Mouse (Mus musculus): ENCODE results near the gene Prcp. TPM values are rescaled to one million over a fixed set of nuclear protein-coding genes. Genes with fewer than 3 reads are reported as not detected.
"Not testable (repeated sequence)": the region's sequence is repeated elsewhere in the genome, so short reads cannot be mapped to it uniquely, and the experiment has no call there.

Gene Prcp
- total RNA-seq, 2 experiments from 2014 or later: 2.7 to 3.2 TPM

DNA sequence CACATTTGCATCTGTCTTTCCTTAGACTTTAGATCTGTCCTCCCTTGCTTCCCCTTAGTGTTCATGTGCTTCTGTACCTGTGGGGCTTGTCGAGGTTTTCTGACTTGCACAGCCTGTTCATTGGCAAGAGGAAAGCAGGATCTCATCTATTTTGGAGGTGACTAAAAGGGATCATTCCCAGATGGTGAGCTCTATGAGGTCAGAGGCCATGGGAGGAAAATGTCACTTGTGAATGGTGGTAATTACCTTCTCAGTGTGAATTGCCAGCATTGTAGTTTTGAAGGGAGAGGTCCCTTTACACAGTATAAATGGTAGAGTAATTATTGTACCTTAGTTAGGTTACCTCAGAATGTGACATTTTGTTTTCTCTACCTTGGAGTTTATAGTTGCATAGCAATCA is 15.9 kb downstream of the Prcp start:
- DNase-seq (ENCODE audit: low spot score): no peak

DNA sequence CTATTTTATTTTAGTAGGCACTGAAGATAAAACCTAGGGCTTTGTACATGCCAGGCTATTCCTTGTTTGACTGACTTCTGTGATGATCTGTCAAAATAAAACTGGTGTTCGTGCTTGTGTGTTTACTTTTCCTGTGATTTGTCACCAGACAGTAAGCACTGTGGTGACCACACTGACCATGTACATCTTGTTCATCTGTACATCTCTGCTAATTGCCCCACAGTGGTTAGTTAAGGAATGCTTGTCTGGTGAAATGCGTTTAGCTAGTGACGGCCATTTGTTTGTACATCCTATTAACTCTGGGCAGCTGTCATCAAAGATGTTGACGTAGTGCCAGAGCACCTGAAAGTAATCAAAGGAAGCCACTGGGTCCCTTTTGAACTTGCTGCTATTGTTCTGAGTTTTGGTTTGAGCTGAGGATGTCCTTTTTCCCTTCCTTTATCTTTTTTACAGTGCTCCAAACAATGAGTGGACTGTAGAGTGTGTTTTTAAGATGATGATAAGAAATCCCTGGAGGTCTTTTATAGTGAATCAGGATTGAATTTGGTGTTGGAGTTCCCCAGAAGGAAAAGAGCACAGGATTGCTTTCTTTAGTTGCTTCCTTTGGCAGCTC is 16.5 kb downstream of the Prcp start:
- no peak for DNase-seq (ENCODE audit: low spot score)

DNA sequence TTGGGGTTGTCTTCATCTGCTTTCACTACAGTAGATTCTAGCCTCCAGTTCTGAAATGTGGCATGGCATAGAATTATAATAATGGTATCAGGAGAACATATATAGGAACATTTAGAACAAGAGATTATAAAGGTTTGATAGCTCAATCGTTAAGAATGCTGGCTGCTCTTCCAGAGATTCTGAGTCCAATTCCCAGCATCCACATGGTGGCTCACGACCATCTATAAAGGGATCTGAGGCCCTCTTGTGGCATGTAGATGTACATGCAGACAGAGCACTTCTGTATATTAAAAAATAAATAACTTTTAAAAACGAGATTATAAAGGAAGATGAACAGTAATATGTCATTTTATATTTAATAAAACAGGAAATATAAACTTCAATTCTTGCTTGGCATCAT is 19.2 kb downstream of the Prcp start:
- DNase-seq (ENCODE audit: low spot score): no peak

DNA sequence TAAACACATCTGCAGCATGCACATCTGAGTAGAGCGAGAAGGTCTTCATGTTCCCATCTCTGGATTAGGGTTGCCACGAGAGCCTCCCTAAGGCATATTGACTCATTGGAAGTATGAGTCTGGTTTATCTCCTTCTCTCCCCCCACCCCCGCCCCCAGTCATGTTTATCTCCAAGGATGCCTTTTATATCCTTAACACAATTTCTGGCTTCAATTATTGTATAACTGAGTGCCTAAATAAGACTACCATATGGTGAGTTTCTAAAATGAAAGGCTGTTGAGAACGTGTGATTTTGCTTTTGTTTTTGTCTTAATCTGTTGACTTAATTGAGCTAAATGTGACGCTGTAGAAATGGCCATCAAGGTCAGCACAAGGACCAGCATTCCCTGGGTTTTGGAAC is 21.8 kb downstream of the Prcp start:
- no peak for DNase-seq (ENCODE audit: low spot score)

DNA sequence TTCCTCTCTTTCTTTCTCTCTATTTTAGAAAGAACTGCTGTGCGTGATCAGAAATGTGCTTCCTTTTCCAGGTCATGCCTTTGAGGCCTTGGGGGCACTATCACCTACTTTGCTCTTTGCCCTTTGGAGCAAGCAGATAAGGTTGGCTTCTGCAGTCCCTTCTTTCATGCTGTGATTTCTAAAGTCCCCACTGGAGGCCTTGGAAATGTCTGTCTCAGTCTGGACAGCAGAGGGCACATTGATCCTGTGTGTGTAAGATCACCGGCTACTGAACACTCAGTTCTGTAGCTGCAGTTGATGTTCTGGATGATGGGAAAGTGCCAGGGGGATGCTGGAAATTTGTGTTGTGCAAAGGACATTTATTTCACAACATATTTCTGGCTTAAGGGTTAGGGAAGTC is 22.8 kb downstream of the Prcp start:
- DNase-seq (ENCODE audit: low spot score): no peak

DNA sequence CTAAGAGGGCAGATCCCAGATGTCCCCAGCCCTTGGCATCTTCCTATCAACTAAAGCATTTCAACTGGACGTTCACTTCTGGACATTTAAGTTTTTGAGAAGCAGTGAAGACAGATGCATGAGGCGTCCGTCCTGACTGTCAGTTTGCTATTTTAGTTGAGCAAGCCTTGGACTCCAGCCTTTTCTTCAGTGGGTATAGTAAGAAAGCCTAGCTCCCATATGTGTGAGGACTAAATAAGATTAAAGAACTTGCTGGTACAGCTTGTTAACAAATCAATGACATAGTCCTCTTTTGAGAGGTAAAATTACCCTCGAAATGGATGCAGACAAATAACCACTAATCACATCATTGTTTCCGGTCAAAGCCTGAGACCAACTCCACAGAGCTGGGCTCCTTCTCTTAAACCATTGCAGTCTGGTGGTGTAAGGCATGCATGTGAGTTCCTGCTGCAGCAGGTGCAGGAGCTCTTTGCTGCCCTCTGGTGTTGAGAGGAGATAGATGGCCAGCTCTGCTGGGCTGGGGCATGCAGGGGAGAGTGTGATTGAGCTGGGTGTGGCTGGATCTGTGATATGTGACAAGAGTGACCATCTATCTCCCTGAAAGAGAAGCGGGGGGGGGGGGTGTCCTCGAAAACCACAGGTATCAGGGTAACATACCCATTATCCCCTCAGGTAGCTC is 29.2 kb downstream of the Prcp start:
- DNase-seq (ENCODE audit: low spot score): peak; percentile 61

DNA sequence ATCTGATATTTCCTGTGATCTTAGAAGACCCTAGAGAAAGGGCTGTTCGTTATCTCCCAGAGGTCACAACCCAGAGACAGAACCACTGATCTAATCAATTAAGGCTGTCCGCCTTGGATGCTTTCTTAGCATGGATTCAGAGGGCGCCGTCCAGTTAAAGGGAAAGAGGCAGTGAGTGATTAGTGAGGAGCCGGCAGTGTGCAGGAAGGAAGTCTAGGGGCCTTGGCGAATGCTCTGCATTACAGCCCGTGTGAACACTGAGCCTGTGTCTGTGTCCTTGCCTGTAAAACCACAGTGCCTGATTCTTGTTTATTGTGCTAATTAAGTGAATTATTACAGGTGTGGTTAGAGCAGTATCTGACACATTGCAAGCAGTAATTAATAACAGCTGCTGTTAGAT is 30.0 kb downstream of the Prcp start:
- not testable (repeated sequence) for DNase-seq (ENCODE audit: low spot score)

DNA sequence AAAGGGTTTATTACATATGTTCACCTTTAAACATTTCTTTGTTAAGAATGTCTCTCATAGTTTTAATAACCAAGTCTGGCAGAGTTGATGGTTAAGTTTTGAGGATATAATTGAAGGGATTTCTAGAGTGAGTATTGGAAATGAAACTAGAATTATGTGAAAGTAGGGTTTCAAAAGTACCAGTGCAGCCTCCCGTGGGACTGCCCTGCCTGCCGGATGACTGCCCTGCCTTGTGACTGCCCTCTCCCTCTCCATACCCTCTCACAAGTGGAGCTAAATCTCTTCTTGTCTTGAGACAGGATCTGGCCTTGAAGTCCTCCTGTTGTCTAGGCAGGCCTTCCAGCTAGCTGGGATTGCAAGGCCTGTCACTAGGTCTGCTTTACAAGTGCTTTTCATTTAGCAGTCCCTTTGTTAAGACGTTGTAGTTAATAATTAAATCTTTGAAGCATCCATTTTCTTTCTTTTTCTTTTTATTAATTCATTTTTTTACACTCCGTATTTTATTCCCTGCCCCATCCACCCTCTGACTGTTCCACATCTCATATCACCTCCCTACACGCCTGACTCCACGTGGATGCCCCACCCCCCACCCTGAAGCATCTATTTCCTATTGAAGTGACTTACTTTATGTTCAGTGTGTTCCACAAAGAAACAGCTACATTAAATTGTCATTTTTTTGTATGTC is 46.0 kb downstream of the Prcp start:
- no peak for DNase-seq (ENCODE audit: low spot score)

DNA sequence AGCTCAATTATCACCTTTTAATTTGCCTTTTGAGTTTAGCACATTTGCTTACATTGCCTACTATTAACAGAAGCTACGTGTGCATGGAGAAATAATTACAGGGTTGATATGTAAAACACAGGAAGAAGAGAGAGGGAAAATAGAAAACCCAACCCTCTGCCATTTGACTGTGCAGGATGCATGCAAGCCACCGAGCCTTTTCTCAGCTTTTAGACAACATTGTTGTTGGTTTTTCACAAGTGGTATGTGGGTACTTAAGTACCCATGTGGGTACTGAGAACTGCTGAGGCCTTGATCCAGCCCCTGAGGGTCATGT is 46.5 kb downstream of the Prcp start:
- no peak for DNase-seq (ENCODE audit: low spot score)

DNA sequence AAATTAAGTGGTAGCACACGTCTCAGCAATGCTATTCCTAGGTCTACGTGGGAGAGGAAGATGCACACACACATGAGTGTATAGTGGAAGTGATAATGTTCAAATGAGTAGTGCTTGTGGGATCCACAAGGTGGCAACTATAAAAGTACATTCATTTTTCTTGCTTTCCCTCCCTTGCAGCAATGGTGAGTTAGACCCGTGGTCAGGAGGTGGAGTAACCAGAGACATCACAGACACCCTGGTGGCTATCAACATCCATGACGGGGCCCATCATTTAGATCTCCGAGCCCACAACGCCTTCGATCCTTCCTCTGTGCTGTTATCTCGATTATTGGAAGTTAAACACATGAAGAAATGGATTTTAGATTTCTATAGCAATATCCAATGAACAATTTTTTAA is 58.5 kb downstream of the Prcp start:
- no peak for DNase-seq (ENCODE audit: low spot score)

DNA sequence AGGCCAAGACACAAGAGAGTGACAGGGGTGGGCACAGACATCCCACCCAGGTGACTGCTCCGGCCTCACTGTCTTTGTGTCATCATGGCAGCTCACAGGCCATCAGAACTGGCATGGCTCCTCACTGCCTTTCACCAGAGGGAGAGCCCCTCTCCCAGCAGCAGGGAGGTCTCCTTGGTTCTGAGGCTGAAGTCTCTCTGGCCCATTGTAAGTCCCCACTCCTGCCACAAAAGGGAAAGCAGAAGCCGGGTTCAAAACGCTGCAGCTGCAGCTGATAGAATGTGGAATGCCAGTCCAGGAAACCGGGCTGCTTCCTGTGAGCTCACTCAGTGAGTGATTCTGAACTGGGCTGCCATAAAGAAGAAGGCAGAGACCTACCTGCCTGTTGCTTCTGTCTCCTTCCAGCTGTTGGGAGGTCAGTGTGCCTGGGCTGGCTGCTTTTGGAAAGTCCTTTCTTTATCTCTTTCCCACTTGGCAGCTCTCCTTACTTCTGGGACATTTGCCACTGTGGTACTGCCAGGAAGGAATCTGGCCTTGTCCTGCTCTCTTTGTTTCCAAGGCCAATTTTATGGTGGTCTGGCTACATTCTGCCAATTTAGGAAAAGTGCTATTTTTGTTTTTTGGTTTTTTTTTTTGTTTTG is 59.2 kb downstream of the Prcp start:
- not testable (repeated sequence) for DNase-seq (ENCODE audit: low spot score)

DNA sequence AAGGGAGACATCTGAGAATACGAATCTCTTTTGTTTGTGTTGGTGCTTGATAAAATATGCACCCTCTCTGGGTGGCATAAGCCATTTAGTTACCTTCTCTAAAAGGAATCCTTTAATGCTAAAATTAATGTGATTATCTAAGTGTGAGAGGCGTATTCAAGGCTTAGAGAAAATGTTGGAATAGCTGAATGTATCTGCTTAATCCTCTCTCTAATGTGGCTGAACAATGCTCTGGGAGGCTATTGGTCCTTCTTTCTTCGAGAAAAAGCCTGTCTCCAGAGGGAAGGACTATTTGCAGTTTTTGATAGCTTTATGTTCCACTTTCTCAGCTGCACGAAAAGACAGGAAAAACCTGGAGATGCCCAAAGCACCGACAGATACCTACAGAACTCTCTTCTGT is 62.5 kb downstream of the Prcp start:
- DNase-seq (ENCODE audit: low spot score): no peak

DNA sequence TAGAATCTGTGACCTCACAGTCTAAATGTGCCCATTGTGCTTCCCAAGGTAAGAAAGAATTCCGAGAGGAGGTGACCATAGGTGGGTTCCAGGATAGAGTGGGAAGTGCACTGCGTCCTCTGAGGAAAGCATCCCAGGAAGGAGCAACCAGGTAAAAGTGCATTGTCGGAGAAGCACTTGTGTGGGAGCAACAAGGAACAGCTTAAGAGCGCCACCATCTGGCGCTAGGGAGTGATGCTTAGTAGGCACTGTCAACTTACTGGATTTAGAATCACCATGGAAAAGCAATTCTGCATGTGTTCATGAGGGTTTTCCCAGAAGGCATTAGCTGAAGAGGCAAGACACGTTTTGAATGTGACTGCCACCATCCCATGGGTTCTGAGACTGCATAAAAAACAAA is 63.7 kb downstream of the Prcp start:
- DNase-seq (ENCODE audit: low spot score): no peak

DNA sequence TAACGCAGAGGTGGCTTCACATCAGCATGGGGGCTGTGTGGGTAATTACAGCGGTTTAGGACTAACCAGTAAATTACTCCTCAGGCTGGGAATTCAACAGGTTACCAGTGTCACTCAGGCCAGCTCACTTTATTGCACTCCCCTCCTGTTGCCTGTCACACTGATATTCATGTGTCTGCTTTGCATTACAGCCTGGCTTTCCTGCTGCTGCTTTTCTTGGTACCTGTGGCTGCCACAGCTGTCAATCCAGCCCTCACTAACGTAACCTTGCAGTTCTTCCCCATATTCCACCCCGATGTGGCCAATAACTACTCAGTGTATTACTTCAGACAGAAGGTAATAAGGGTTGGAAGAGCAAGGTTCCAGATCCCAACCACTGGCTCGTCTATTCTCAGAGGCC is 65.5 kb downstream of the Prcp start:
- no peak for DNase-seq (ENCODE audit: low spot score)

DNA sequence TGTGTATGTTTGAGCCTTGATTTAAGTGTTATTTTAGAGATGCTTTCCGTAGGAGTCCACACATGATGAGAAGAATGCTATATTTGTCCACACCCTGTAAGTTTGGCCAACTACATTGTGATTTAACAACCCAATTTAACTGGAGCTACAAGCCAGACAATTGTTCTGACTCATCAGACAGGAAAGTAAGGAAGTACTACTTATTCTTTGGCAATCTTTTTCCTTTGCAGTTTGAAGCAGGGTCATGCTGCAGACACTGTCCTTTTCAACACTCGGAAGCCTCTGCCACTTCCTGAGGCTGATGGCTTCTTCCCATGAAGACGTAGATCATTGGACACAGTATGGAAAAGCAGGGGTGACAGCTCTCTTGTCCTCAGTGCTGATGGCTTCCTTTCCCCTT is 76.5 kb downstream of the Prcp start:
- DNase-seq (ENCODE audit: low spot score): no peak

DNA sequence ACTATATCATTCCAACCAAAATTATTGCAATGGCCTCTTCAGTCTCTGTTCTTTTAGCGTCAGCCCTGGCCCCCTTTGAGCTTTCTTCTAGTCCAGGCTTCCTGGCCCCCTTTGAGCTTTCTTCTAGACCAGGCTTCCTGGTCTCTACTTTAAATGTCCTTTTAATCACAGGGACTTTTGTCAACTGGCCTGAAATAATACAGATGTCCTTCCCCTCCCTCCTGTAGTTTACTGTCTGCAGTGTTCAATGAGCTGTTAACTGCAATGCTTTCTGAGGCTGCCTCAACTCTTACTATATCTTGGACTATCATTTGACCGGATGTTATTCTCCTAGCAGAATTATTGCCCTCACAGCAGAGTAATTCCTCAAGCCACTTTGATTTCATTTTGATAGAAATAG is 77.9 kb downstream of the Prcp start:
- no peak for DNase-seq (ENCODE audit: low spot score)

DNA sequence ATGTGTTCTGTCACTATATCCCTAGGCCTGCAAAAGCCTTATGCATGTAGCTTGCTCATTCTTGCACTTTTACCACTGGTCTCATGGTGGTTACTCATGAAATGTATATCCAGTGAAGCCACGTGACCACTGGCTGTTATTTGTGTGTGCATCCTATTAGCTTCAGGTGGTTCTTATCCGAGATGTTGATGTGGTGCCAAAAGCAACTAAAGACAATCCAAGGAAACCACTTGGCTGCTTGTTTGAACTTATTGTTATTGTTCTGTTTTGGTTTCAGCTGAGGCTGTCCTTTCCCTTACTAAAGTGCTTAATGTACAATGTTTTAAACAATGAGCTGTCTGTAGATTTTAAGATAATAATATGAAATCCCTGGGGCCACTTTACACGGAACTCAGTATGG is 85.5 kb downstream of the Prcp start:
- DNase-seq (ENCODE audit: low spot score): no peak

DNA sequence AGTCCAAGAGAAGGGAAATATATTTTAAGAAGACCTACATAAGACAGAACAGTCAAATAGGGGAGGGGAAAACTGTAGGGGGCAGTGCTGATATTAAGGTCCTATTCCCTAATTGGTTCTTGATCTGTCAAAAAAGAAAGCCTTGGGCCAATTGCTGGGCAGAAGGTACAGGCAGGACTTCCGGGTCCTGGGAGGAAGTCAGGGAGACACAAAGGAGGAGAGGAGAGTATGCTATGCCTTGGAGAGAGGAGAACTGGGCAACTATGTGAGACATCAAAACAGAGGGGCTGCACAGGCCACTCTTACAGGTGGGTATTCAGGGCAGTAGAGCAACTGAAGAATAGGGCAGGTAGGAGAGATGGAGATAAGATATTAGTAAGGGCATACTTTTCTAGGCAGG is 87.6 kb downstream of the Prcp start:
- no peak for DNase-seq (ENCODE audit: low spot score)

DNA sequence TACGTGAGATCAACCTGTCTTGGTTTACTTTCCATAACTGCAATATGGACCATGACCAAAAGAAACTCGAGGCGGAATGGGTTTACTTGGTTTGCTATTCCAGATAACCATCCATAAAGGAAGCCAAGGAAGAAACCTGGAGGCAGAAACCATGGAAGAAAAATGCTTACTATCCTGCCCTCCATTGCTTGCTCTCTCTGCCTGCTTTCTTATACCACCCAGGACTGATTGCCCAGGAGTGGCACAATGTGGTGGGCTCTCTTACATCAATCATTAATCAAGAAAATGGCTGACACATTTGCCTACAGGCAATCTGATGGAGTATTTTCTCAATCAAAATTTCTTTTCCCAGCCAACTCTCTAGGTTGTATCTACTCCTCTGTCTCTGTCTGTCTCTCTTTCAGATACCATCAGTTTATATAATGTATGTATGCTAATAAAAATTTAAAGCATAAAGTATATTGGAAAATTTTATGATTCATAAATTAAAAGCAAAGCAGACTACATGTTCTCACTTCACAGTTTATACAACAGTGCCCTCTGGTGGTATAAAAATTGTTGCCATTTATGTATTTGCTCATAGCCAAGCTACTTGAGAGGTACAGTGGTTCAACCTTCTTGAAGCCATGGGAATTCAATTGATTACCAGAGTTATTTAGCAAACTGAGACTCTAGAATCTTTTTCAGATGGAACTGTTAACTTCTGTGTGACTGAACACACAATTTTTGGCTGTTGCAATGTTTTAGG is 90.7 kb downstream of the Prcp start:
- DNase-seq (ENCODE audit: low spot score): peak; percentile 60

DNA sequence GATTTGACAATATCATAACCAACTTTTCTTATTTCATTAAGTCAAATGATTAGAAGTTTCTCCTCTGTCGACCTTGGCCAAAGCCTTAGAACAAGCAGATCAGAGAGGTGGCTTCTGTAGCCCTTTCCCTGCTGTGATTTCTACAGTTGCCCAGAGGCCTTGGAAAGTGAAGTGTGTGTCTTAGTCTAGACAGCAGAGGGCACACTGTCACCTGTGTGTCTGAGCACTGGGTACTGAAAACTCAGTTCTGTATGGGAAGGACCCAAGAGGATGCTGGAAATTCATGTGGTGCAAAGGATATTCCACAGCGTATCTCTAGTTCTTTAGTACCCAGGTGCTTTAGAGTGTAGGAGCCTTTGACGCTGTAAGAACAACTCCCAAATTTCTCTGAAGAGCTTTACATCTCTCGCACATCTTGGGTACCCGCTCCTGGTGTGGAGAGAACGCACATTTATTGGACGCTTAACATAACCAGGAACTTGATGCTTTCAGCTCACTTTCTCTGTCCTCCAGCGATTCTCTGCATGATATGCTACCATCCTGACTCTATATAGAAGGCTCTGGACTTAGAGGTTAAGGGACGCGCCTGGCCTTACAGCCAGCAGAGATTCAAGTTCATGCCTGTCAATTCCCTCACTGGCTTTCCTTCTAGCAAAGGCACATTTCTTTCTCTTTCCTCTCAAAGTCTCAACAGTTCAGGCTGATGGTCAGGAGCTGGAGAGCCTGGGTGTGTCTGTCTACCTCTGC is 93.3 kb downstream of the Prcp start:
- peak; percentile 7 for DNase-seq (ENCODE audit: low spot score)

DNA sequence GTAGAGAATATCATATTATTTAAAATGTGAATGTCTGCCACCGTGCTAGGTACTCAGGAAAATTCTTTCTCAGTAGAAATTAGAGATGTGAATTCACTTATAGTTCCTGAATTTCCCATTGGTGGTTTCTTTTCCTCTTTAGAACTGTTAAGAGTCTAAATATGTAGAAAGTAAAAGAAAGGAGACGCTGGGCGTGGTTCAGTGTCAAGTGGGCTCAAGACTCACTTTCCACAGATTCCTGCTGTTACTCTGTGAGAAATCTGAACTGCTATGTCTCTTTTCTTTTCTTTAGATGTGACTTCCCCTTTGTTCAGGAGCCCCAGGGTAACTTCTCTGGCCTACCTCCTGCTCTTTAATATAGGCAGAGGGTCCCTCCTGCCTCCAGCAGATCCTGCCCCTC is 103.2 kb downstream of the Prcp start:
- DNase-seq (ENCODE audit: low spot score): no peak

Data from gastrocnemius, adult 18-20 months (tissue).